Mouse (Mus musculus) activated CD4-positive, CD25-positive, alpha-beta regulatory T cell, adult 4 months (primary cell): ENCODE results near the gene Xpot. TPM values are rescaled to one million over a fixed set of nuclear protein-coding genes. Genes with fewer than 3 reads are reported as not detected.

Source experiments
- ATAC-seq: one replicate; pipeline ENCODE4 v1.8.0; 2017
- polyA plus RNA-seq, 2 experiments: library from polyadenylated mRNA; unstranded; fragments of 100-300 nt; shearing (Covaris generic); gene quantifications; one replicate each; pipeline ENCODE4 v1.2.1; 2017

The Xpot gene
- polyA plus RNA-seq, 2 experiments from 2014 or later, result 14.2 to 17.9 TPM

- no peak for ATAC-seq
Observed at GRCm38 (mm10) chr10:121571511-121572147, 54.5 kb downstream of the Xpot start.

GRCm38 (mm10) chr10:121571031-121571430, 55.1 kb downstream of the Xpot start:
- ATAC-seq, result no peak

- no peak for ATAC-seq
Observed at GRCm38 (mm10) chr10:121569796-121570195, 56.3 kb downstream of the Xpot start.

- no peak for ATAC-seq
Observed at GRCm38 (mm10) chr10:121569001-121569589, 57.0 kb downstream of the Xpot start.

- no peak for ATAC-seq
Observed at GRCm38 (mm10) chr10:121568534-121568933, 57.6 kb downstream of the Xpot start.

- ATAC-seq, result no peak
Observed at GRCm38 (mm10) chr10:121568026-121568425, 58.1 kb downstream of the Xpot start.

GRCm38 (mm10) chr10:121564447-121564846, 61.7 kb downstream of the Xpot start:
- no peak for ATAC-seq

GRCm38 (mm10) chr10:121558231-121558630, 67.9 kb downstream of the Xpot start:
- ATAC-seq, result no peak

- ATAC-seq, result no peak
Observed at GRCm38 (mm10) chr10:121556263-121556662, 69.9 kb downstream of the Xpot start.

GRCm38 (mm10) chr10:121550334-121550733, 75.8 kb downstream of the Xpot start:
- no peak for ATAC-seq

GRCm38 (mm10) chr10:121549670-121550069, 76.5 kb downstream of the Xpot start:
- ATAC-seq, result no peak

GRCm38 (mm10) chr10:121547162-121547561, 79.0 kb downstream of the Xpot start:
- no peak for ATAC-seq

GRCm38 (mm10) chr10:121543577-121543976, 82.6 kb downstream of the Xpot start:
- ATAC-seq, result no peak

- ATAC-seq, result no peak
Observed at GRCm38 (mm10) chr10:121542156-121542555, 84.0 kb downstream of the Xpot start.

Other genes starting within 250 kb of the Xpot start
- gene Rassf3, start 150.0 kb downstream of the Xpot start, polyA plus RNA-seq, result 1 to 10 TPM; 5.7 to 7.0 TPM
- gene Tbk1, start 39.5 kb downstream of the Xpot start, polyA plus RNA-seq, result 10 to 100 TPM; 69.4 to 74.8 TPM
- gene D930020B18Rik, start 15.3 kb upstream of the Xpot start, polyA plus RNA-seq, result under 1 TPM; 0.29 to 0.41 TPM
- gene BC048403, start 113.6 kb upstream of the Xpot start, polyA plus RNA-seq, result 1 to 10 TPM; 3.2 to 4.3 TPM